Mouse (Mus musculus) limb, embryonic 11.5 days (tissue): ENCODE results near the gene Crlf1. TPM values are rescaled to one million over a fixed set of nuclear protein-coding genes. Genes with fewer than 3 reads are reported as not detected.

Source experiments
- ATAC-seq: fragments of 200-750 bp; cut with Nextera tagmentation; 2 replicates; pipeline ENCODE4 v1.8.0; 2017; ENCODE audit warnings: low read depth; ENCODE audit not compliant: insufficient number of reproducible peaks, low FRiP score, low TSS enrichment
- DNase-seq: peaks from one replicate; pipeline ENCODE4 v3.0.0-alpha.2; 2015; ENCODE audit warnings: low spot score
- H3K27ac ChIP-seq: fragments of 300-500 bp; sonication (generic); replicated peaks from 2 replicates; pipeline ENCODE4 v1.5.1; 2014; ENCODE audit warnings: low read depth, mild to moderate bottlenecking, low read length
- H3K27me3 ChIP-seq: fragments of 300-500 bp; sonication (generic); 2 replicates; pipeline ENCODE4 v1.6.1; 2014; ENCODE audit warnings: mild to moderate bottlenecking, low read length, mixed read lengths; ENCODE audit not compliant: control insufficient read depth, insufficient read depth
- H3K36me3 ChIP-seq: fragments of 300-500 bp; sonication (generic); 2 replicates; pipeline ENCODE4 v1.6.1; 2014; ENCODE audit warnings: mild to moderate bottlenecking, low read length, moderate library complexity, mixed read lengths; ENCODE audit not compliant: control insufficient read depth, insufficient read depth
- H3K4me1 ChIP-seq: fragments of 300-500 bp; sonication (generic); 2 replicates; pipeline ENCODE4 v1.6.1; 2014; ENCODE audit warnings: low read length, mixed read lengths; ENCODE audit not compliant: control insufficient read depth, insufficient read depth
- H3K4me2 ChIP-seq: fragments of 300-500 bp; sonication (generic); 2 replicates; pipeline ENCODE4 v1.6.1; 2014; ENCODE audit warnings: low read depth, mild to moderate bottlenecking, moderate library complexity; ENCODE audit not compliant: severe bottlenecking
- H3K4me3 ChIP-seq: fragments of 300-500 bp; sonication (generic); 2 replicates; pipeline ENCODE4 v1.5.1; 2014; ENCODE audit warnings: low read depth, low read length
- H3K9ac ChIP-seq: fragments of 300-500 bp; sonication (generic); 2 replicates; pipeline ENCODE4 v1.6.1; 2014; ENCODE audit warnings: mild to moderate bottlenecking, low read length
- H3K9me3 ChIP-seq: fragments of 300-500 bp; sonication (generic); 2 replicates; pipeline ENCODE4 v1.6.1; 2016; ENCODE audit warnings: low read length; ENCODE audit not compliant: control insufficient read depth
- WGBS: fragments of 180-500 bp; shearing (Covaris S2); extraction: QIAGEN DNeasy Blood & Tissue Kit; methylation state at CpG from one replicate; pipeline ENCODE4 v1.1.7; 2014; 5-methylcytosine and 5-hydroxymethylcytosine counted together
- polyA plus RNA-seq: library from polyadenylated mRNA; unstranded; fragments of >200 nt; fragmentation: Nextera tagmentation; extraction: Ambion mirVana; gene quantifications from 2 replicates; pipeline ENCODE4 v1.2.1, GENCODE M21; 2014

Gene Crlf1
- polyA plus RNA-seq, 1 experiment from 2014 or later = 85.8 TPM

DNA sequence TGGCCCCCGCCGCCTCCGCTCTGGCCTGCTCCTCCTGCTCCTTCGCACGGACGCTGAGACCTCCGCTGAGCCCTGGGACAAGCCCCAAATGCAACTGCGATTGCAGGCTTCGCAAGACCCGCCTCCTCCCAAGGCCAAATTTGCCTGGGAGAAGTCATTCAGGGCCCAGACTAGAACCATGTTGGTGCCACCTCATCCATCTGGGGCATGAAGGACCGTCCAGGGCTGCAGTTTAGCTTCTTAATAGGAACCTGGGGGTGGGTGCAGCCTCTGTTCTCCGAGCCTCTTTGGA, 2.8 kb downstream of the Crlf1 start:
- ATAC-seq (no peak), DNase-seq (peak; percentile 54)
- WGBS = 6% methylated on average over 12 of the region's 12 CpGs
- Histone ChIP-seq H3K36me3 (no peaks in the 10 kb centered on the region), H3K9ac (peak overlapping the region; percentile 52), H3K9me3 (no peaks in the 10 kb centered on the region), H3K4me1 (peaks cover 46% of the 10 kb centered on the region), H3K27ac (peak overlapping the region; percentile 4), H3K27me3 (peaks cover 37% of the 10 kb centered on the region), H3K4me3 (peak overlapping the region; percentile 72), H3K4me2 (peak overlapping the region; percentile 94)

DNA sequence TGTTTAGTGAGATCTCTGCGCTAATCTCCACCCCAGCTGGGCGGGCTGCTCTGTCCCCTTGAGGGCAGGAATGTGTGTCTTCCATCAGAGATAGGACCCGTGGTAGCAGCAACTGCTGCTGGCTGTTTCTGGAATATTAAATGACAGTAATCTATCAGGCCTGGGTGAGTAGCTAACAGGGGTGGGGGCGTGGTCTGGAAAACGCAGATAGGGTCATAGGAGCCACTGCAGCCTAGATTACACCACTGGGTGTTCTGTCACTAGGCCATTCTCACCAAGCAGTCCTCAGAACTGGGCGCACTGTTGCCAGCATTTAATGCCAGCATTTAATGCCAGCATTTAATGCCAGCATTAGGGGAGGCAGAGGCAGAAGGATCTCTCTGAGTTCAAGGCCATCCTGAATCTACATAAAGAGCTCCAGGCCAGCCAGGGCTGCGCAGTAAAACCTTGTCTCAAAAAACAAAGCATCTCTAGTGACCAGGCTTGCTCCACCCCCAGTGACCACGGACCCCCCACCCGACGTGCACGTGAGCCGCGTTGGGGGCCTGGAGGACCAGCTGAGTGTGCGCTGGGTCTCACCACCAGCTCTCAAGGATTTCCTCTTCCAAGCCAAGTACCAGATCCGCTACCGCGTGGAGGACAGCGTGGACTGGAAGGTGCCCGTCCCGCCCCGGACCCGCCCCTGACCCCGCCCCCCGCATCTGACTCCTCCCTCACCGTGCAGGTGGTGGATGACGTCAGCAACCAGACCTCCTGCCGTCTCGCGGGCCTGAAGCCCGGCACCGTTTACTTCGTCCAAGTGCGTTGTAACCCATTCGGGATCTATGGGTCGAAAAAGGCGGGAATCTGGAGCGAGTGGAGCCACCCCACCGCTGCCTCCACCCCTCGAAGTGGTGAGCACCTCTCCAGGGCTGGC, 7.7 kb downstream of the Crlf1 start:
- H3K27ac ChIP-seq = no peak overlapping the region
- H3K36me3 ChIP-seq = no peaks in the 10 kb centered on the region
- peaks cover 4% of the 10 kb centered on the region; the same call in 1 of the 2 replicates for H3K27me3 ChIP-seq
- H3K4me2 ChIP-seq = peak overlapping the region; percentile 10; the same call in 1 of the 2 replicates
- ATAC-seq (no peak), DNase-seq (no peak)
- H3K4me1 ChIP-seq = peaks cover 41% of the 10 kb centered on the region
- whole genome bisulfite sequencing = 15% methylated on average over 39 of the region's 39 CpGs
- H3K9ac ChIP-seq = no peak overlapping the region
- H3K4me3 ChIP-seq = no peak overlapping the region
- no peaks in the 10 kb centered on the region for H3K9me3 ChIP-seq

DNA sequence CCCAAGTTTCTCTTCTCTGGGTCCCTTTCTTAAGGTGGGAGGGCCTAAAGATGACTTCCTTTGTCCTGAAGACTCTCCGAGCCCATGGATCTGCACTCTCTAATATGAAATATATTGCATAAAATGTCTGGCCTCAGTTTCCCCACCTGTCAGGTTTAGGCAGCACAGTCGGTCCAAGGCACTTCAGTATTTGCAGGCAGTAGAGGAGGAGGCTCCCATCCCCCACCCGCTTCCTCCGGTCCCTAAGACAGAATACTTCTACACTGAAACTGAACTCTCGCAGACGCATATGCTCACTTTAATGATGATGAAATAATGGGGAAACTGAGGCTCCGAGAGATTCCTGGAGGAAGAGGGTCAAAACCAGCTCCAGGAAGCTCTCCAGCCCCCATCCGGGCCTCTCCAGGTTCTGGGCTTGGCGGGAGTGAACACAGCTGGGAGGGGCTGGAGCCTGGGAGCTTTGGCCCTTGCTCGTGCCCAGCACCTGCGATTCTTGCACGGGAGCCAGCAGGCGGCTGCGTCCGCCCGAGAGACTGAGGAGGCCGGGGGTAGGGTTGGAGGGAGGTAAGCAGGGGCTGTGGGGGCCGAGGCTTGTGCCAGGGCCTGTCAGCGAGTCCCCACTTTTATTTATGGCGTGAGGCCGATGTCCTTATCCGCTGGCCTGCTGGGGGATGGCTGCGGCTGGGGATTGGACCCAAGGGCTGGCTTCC, 9.0 kb downstream of the Crlf1 start:
- Histone ChIP-seq H3K4me3 (no peak overlapping the region), H3K4me2 (peak overlapping the region; percentile 21), H3K9ac (peak overlapping the region; percentile 17; the same call in 1 of the 2 replicates), H3K4me1 (peaks cover 45% of the 10 kb centered on the region), H3K36me3 (no peaks in the 10 kb centered on the region), H3K9me3 (no peaks in the 10 kb centered on the region), H3K27me3 (0 out of 2 replicates have a peak, but pooled peaks cover 2% of the 10 kb centered on the region), H3K27ac (no peak overlapping the region)
- ATAC-seq (no peak), DNase-seq (peak; percentile 58)
- 9% methylated on average over 23 of the region's 23 CpGs for WGBS

GRCm38 (mm10) chr8:70502540-70502939, 9.6 kb downstream of the Crlf1 start:
- peaks cover 3% of the 10 kb centered on the region; the same call in 1 of the 2 replicates for H3K36me3 ChIP-seq
- peak overlapping the region; percentile 17; the same call in 1 of the 2 replicates for H3K9ac ChIP-seq
- H3K27me3 ChIP-seq = 0 out of 2 replicates have a peak, but pooled peaks cover 2% of the 10 kb centered on the region
- DNase-seq (no peak), ATAC-seq (no peak)
- H3K4me2 ChIP-seq = peak overlapping the region; percentile 21; the same call in 1 of the 2 replicates
- no peak overlapping the region for H3K4me3 ChIP-seq
- H3K4me1 ChIP-seq = peaks cover 45% of the 10 kb centered on the region
- no peak overlapping the region for H3K27ac ChIP-seq
- H3K9me3 ChIP-seq = no peaks in the 10 kb centered on the region
- 30% methylated on average over 12 of the region's 12 CpGs for WGBS

- Histone ChIP-seq H3K36me3 (peaks cover 6% of the 10 kb centered on the region; the same call in 1 of the 2 replicates), H3K27ac (no peak overlapping the region; the same call in 1 of the 2 replicates), H3K4me1 (peaks cover 45% of the 10 kb centered on the region), H3K9me3 (no peaks in the 10 kb centered on the region), H3K9ac (no peak overlapping the region), H3K4me2 (peak overlapping the region; percentile 7; the same call in 1 of the 2 replicates), H3K27me3 (0 out of 2 replicates have a peak, but pooled peaks cover 2% of the 10 kb centered on the region), H3K4me3 (no peak overlapping the region)
- DNase-seq = peak; percentile 87
- 0 out of 2 replicates have a peak, but pooled peaks have one; percentile 0 for ATAC-seq
- 11% methylated on average over 46 of the region's 46 CpGs for WGBS
Observed at GRCm38 (mm10) chr8:70503062-70503750, 10.2 kb downstream of the Crlf1 start.

- DNase-seq (peak; percentile 82), ATAC-seq (peak; percentile 11; the same call in 1 of the 2 replicates)
- 12% methylated on average over 16 of the region's 16 CpGs for WGBS
- H3K9ac ChIP-seq = no peak overlapping the region
- H3K27me3 ChIP-seq = 0 out of 2 replicates have a peak, but pooled peaks cover 2% of the 10 kb centered on the region
- H3K36me3 ChIP-seq = peaks cover 12% of the 10 kb centered on the region; the same call in 1 of the 2 replicates
- peak overlapping the region; percentile 16 for H3K4me2 ChIP-seq
- peak overlapping the region; percentile 37 for H3K27ac ChIP-seq
- H3K4me3 ChIP-seq = no peak overlapping the region
- peaks cover 53% of the 10 kb centered on the region for H3K4me1 ChIP-seq
- H3K9me3 ChIP-seq = no peaks in the 10 kb centered on the region
Observed at GRCm38 (mm10) chr8:70504291-70504716, 11.3 kb downstream of the Crlf1 start.

DNA sequence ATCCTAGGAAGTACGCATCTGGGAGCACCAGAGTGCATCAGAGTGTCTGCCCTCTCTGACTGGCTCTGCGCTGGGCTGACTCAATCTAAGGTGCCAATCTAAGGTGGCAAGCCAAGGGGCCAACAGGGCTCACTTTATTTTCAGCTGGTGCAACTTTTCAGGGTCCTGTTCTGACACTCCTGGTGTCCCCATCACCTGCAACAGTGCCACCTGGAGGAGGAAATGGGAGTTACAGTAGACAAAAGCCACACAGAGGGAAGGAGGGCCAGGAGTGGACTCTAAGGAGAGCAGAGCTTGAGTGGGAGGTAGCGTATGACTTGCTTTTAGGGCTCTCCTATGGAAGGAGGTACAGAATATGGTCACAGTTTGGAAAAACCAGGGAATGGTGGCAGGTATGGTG, 11.9 kb downstream of the Crlf1 start:
- Histone ChIP-seq H3K4me2 (peak overlapping the region; percentile 16; the same call in 1 of the 2 replicates), H3K9me3 (no peaks in the 10 kb centered on the region), H3K4me3 (no peak overlapping the region), H3K36me3 (peaks cover 12% of the 10 kb centered on the region; the same call in 1 of the 2 replicates), H3K9ac (no peak overlapping the region), H3K4me1 (peaks cover 53% of the 10 kb centered on the region), H3K27ac (peak overlapping the region; percentile 37; the same call in 1 of the 2 replicates), H3K27me3 (0 out of 2 replicates have a peak, but pooled peaks cover 2% of the 10 kb centered on the region)
- 0 out of 2 replicates have a peak, but pooled peaks have one; percentile 1 for ATAC-seq
- DNase-seq = peak; percentile 92
- 60% methylated on average over 3 of the region's 3 CpGs for WGBS
